Mouse (Mus musculus) embryonic facial prominence, embryonic 13.5 days (tissue): ENCODE measurements around the gene Rbck1. TPM values are rescaled to one million over a fixed set of nuclear protein-coding genes. Genes with fewer than 3 reads are reported as not detected.

Source experiments
- ATAC-seq: fragments of 200-750 bp; cut with Nextera tagmentation; 2 replicates; pipeline ENCODE4 v1.8.0; 2017; ENCODE audit warnings: low read depth; ENCODE audit not compliant: insufficient number of reproducible peaks, insufficient read depth, low FRiP score, low TSS enrichment
- H3K27ac ChIP-seq: fragments of 300-500 bp; sonication (generic); 2 replicates; pipeline ENCODE4 v1.5.1; 2015; ENCODE audit warnings: moderate library complexity, mild to moderate bottlenecking, inconsistent platforms
- H3K27me3 ChIP-seq: fragments of 300-500 bp; sonication (generic); 2 replicates; pipeline ENCODE4 v1.6.1; 2015; ENCODE audit warnings: mild to moderate bottlenecking, inconsistent platforms
- H3K36me3 ChIP-seq: fragments of 300-500 bp; sonication (generic); 2 replicates; pipeline ENCODE4 v1.6.1; 2015; ENCODE audit warnings: mild to moderate bottlenecking, inconsistent platforms
- H3K4me1 ChIP-seq: fragments of 300-500 bp; sonication (generic); 2 replicates; pipeline ENCODE4 v1.6.1; 2015; ENCODE audit warnings: inconsistent platforms
- H3K4me2 ChIP-seq: fragments of 300-500 bp; sonication (generic); 2 replicates; pipeline ENCODE4 v1.6.1; 2015; ENCODE audit warnings: moderate library complexity, mild to moderate bottlenecking, inconsistent platforms
- H3K4me3 ChIP-seq: fragments of 300-500 bp; sonication (generic); 2 replicates; pipeline ENCODE4 v1.5.1; 2015; ENCODE audit warnings: mild to moderate bottlenecking, inconsistent platforms
- H3K9ac ChIP-seq: fragments of 300-500 bp; sonication (generic); 2 replicates; pipeline ENCODE4 v1.6.1; 2015; ENCODE audit warnings: mild to moderate bottlenecking, inconsistent platforms
- H3K9me3 ChIP-seq: fragments of 300-500 bp; sonication (generic); 2 replicates; pipeline ENCODE4 v1.6.1; 2016; ENCODE audit warnings: inconsistent platforms
- WGBS: fragments of 180-500 bp; shearing (Covaris S2); methylation state at CpG from one replicate; pipeline ENCODE4 v1.1.7; 2015; ENCODE audit warnings: mixed read lengths; 5-methylcytosine and 5-hydroxymethylcytosine counted together
- polyA plus RNA-seq: library from polyadenylated mRNA; unstranded; fragments of >200 nt; fragmentation: Nextera tagmentation; extraction: Ambion mirVana; gene quantifications from 2 replicates; pipeline ENCODE4 v1.2.1, GENCODE M21; 2015

Gene Rbck1
- 83.9 and 95.9 TPM in 2 replicates for polyA plus RNA-seq

GRCm38 (mm10) chr2:152332101-152332825 lies at the start of gene Rbck1:
Rbck1 (minus strand) TSS chr2:152332653.
- WGBS, result under 1% methylated on average over 54 of the region's 54 CpGs
- ATAC-seq, result peak; percentile 88

GRCm38 (mm10) chr2:152376345-152376741 lies 43.9 kb upstream of the Rbck1 start, which contains the start of gene Nrsn2:
Nrsn2 (minus strand) TSS chr2:152376638.
- H3K4me2 ChIP-seq, result peak within 1 kb of the TSS; percentile 53
- peaks cover 17% of the 10 kb centered on the region for H3K4me1 ChIP-seq
- 0% methylated on average over 16 of the region's 16 CpGs for WGBS
- peak within 1 kb of the TSS; percentile 24 for H3K4me3 ChIP-seq
- peak within 1 kb of the TSS; percentile 49 for H3K9ac ChIP-seq
- no peaks in the 10 kb centered on the region for H3K9me3 ChIP-seq
- peak; percentile 39; the same call in 1 of the 2 replicates for ATAC-seq
- peaks cover 26% of the 10 kb centered on the region for H3K27me3 ChIP-seq
- H3K27ac ChIP-seq, result no peak within 1 kb of the TSS
- H3K36me3 ChIP-seq, result no peaks in the 10 kb centered on the region

More at GRCm38 (mm10) chr2:152332101-152332825, at the start of gene Rbck1:
- no peaks in the 10 kb centered on the region for H3K9me3 ChIP-seq
- H3K36me3 ChIP-seq, result peaks cover 24% of the 10 kb centered on the region
- H3K4me3 ChIP-seq, result peak within 1 kb of the TSS; percentile 82
- H3K4me2 ChIP-seq, result peak within 1 kb of the TSS; percentile 76
- no peaks in the 10 kb centered on the region for H3K27me3 ChIP-seq
- H3K4me1 ChIP-seq, result peaks cover 21% of the 10 kb centered on the region
- peak within 1 kb of the TSS; percentile 91 for H3K9ac ChIP-seq
- peak within 1 kb of the TSS; percentile 79 for H3K27ac ChIP-seq

- no peak overlapping the region for H3K27ac ChIP-seq
Observed at GRCm38 (mm10) chr2:152375652-152376344, 43.3 kb upstream of the Rbck1 start.

GRCm38 (mm10) chr2:152373547-152373946 lies 41.1 kb upstream of the Rbck1 start:
- H3K9me3 ChIP-seq, result no peaks in the 10 kb centered on the region
- H3K27ac ChIP-seq, result no peak overlapping the region
- H3K36me3 ChIP-seq, result no peaks in the 10 kb centered on the region
- 78% methylated on average over 9 of the region's 9 CpGs for WGBS
- no peak for ATAC-seq
- no peak overlapping the region for H3K4me2 ChIP-seq
- no peak overlapping the region for H3K9ac ChIP-seq
- H3K27me3 ChIP-seq, result peaks cover 34% of the 10 kb centered on the region
- H3K4me3 ChIP-seq, result no peak overlapping the region
- H3K4me1 ChIP-seq, result peaks cover 17% of the 10 kb centered on the region

More at GRCm38 (mm10) chr2:152375652-152376344, 43.3 kb upstream of the Rbck1 start:
- Histone ChIP-seq H3K4me1 (peaks cover 17% of the 10 kb centered on the region), H3K9ac (peak overlapping the region; percentile 49), H3K9me3 (no peaks in the 10 kb centered on the region), H3K36me3 (no peaks in the 10 kb centered on the region), H3K27me3 (peaks cover 26% of the 10 kb centered on the region), H3K4me2 (peak overlapping the region; percentile 53), H3K4me3 (peak overlapping the region; percentile 24)
- ATAC-seq, result 0 out of 2 replicates have a peak, but pooled peaks have one; percentile 40
- WGBS, result 6% methylated on average over 21 of the region's 21 CpGs

GRCm38 (mm10) chr2:152372661-152373060 lies 40.2 kb upstream of the Rbck1 start:
- Histone ChIP-seq H3K27me3 (peaks cover 34% of the 10 kb centered on the region), H3K9me3 (no peaks in the 10 kb centered on the region), H3K4me1 (peaks cover 17% of the 10 kb centered on the region), H3K4me3 (no peak overlapping the region), H3K9ac (no peak overlapping the region), H3K4me2 (no peak overlapping the region), H3K36me3 (no peaks in the 10 kb centered on the region), H3K27ac (no peak overlapping the region)
- WGBS, result 58% methylated on average over 4 of the region's 4 CpGs
- no peak for ATAC-seq

GRCm38 (mm10) chr2:152372104-152372503 lies 39.7 kb upstream of the Rbck1 start:
- Histone ChIP-seq H3K4me1 (peaks cover 17% of the 10 kb centered on the region), H3K27ac (no peak overlapping the region), H3K36me3 (no peaks in the 10 kb centered on the region), H3K9ac (no peak overlapping the region), H3K4me3 (no peak overlapping the region), H3K4me2 (no peak overlapping the region), H3K27me3 (peaks cover 28% of the 10 kb centered on the region), H3K9me3 (no peaks in the 10 kb centered on the region)
- 86% methylated on average over 7 of the region's 7 CpGs for WGBS
- ATAC-seq, result no peak

- Histone ChIP-seq H3K27ac (no peak overlapping the region), H3K4me2 (peak overlapping the region; percentile 37), H3K4me1 (peaks cover 4% of the 10 kb centered on the region; the same call in 1 of the 2 replicates), H3K27me3 (0 out of 2 replicates have a peak, but pooled peaks cover 8% of the 10 kb centered on the region), H3K36me3 (no peaks in the 10 kb centered on the region), H3K9ac (no peak overlapping the region), H3K9me3 (no peaks in the 10 kb centered on the region), H3K4me3 (no peak overlapping the region)
- ATAC-seq, result no peak; the same call in 1 of the 2 replicates
- WGBS, result 31% methylated on average over 14 of the region's 14 CpGs
Observed at GRCm38 (mm10) chr2:152368532-152369140, 36.2 kb upstream of the Rbck1 start.

- Histone ChIP-seq H3K4me1 (peaks cover 7% of the 10 kb centered on the region; the same call in 1 of the 2 replicates), H3K9ac (no peak overlapping the region), H3K4me3 (no peak overlapping the region), H3K4me2 (no peak overlapping the region), H3K27me3 (0 out of 2 replicates have a peak, but pooled peaks cover 8% of the 10 kb centered on the region), H3K36me3 (no peaks in the 10 kb centered on the region), H3K9me3 (no peaks in the 10 kb centered on the region), H3K27ac (no peak overlapping the region)
- no peak for ATAC-seq
- WGBS, result 75% methylated on average over 5 of the region's 5 CpGs
Observed at GRCm38 (mm10) chr2:152367917-152368316, 35.5 kb upstream of the Rbck1 start.

GRCm38 (mm10) chr2:152363245-152364147 lies 31.0 kb upstream of the Rbck1 start:
- Histone ChIP-seq H3K27ac (no peak overlapping the region; the same call in 1 of the 2 replicates), H3K4me1 (peaks cover 7% of the 10 kb centered on the region; the same call in 1 of the 2 replicates), H3K27me3 (no peaks in the 10 kb centered on the region), H3K36me3 (no peaks in the 10 kb centered on the region), H3K9me3 (no peaks in the 10 kb centered on the region), H3K4me2 (peak overlapping the region; percentile 52), H3K9ac (0 out of 2 replicates have a peak overlapping the region, but pooled peaks have one; percentile 6), H3K4me3 (0 out of 2 replicates have a peak overlapping the region, but pooled peaks have one; percentile 11)
- WGBS, result 10% methylated on average over 17 of the region's 17 CpGs
- 0 out of 2 replicates have a peak, but pooled peaks have one; percentile 52 for ATAC-seq

GRCm38 (mm10) chr2:152361193-152361592 lies 28.7 kb upstream of the Rbck1 start:
- Histone ChIP-seq H3K4me3 (no peak overlapping the region), H3K9ac (no peak overlapping the region), H3K4me2 (no peak overlapping the region), H3K4me1 (peaks cover 7% of the 10 kb centered on the region; the same call in 1 of the 2 replicates), H3K9me3 (no peaks in the 10 kb centered on the region), H3K27ac (no peak overlapping the region), H3K27me3 (no peaks in the 10 kb centered on the region), H3K36me3 (no peaks in the 10 kb centered on the region)
- ATAC-seq, result no peak
- WGBS, result 85% methylated on average over 8 of the region's 8 CpGs
